Comparison of ENCODE assay signal across 16 mouse cellular contexts in genomic region chr5:126223696-126224095, GRCm38 (mm10).
"Had no signal": no experiment of that assay in that cellular context is flagged by ENCODE, and none has a peak within 500 bp of the region (broad histone marks: within the 10 kb centered on the region; RNA-seq: fewer than 3 reads in every experiment).

No protein-coding gene starts in this region.

- H3K4me3 ChIP-seq: midbrain, embryonic 10.5 days; midbrain, embryonic 12.5 days; myocyte; neural tube, embryonic 13.5 days; neural tube, embryonic 15.5 days had no signal

- DNase-seq: lung, adult 18-20 months; lung, embryonic 14.5 days; lung, postnatal 10 days; lung, postnatal 4 days; midbrain, embryonic 14.5 days; right cerebral cortex, postnatal 14 days; spleen, adult 18-20 months; thymus, adult 18-20 months; thymus, postnatal 14 days; thymus, postnatal 36 days had no signal

- H3K36me3 ChIP-seq: midbrain, embryonic 10.5 days; midbrain, embryonic 12.5 days; neural tube, embryonic 13.5 days; neural tube, embryonic 15.5 days had no signal

- H3K27ac ChIP-seq: liver, embryonic 14.5 days; midbrain, embryonic 10.5 days; midbrain, embryonic 12.5 days; neural tube, embryonic 13.5 days; neural tube, embryonic 15.5 days had no signal

- H3K9me3 ChIP-seq: midbrain, embryonic 10.5 days; midbrain, embryonic 12.5 days; neural tube, embryonic 13.5 days; neural tube, embryonic 15.5 days had no signal

- H3K4me1 ChIP-seq: neural tube, embryonic 13.5 days; neural tube, embryonic 15.5 days had no signal

- H3K27me3 ChIP-seq: midbrain, embryonic 12.5 days; neural tube, embryonic 13.5 days; neural tube, embryonic 15.5 days had no signal
